Mouse (Mus musculus) forebrain, postnatal 0 days (tissue): ENCODE data around the gene Cmklr1. TPM values are rescaled to one million over a fixed set of nuclear protein-coding genes. Genes with fewer than 3 reads are reported as not detected.

Experiments used
- ATAC-seq: fragments of 200-750 bp; cut with Nextera tagmentation; 2 replicates; pipeline ENCODE4 v1.8.0; 2017; ENCODE audit warnings: mild to moderate bottlenecking, moderate library complexity
- DNase-seq: peaks from one replicate; pipeline ENCODE4 v3.0.0-alpha.2; 2015
- H3K27ac ChIP-seq: fragments of 300-500 bp; sonication (generic); 2 replicates; pipeline ENCODE4 v1.5.1; 2014; ENCODE audit warnings: low read depth, mild to moderate bottlenecking, antibody characterized with exemption, low read length, moderate library complexity, mixed read lengths
- H3K27me3 ChIP-seq: fragments of 300-500 bp; sonication (generic); 2 replicates; pipeline ENCODE4 v1.6.1; 2014; ENCODE audit warnings: mild to moderate bottlenecking, low read length, mixed read lengths; ENCODE audit not compliant: insufficient read depth
- H3K36me3 ChIP-seq: fragments of 300-500 bp; sonication (generic); 2 replicates; pipeline ENCODE4 v1.6.1; 2014; ENCODE audit warnings: mild to moderate bottlenecking, moderate library complexity; ENCODE audit not compliant: insufficient read depth
- H3K4me1 ChIP-seq: fragments of 300-500 bp; sonication (generic); 2 replicates; pipeline ENCODE4 v1.6.1; 2014; ENCODE audit warnings: antibody characterized with exemption; ENCODE audit not compliant: insufficient read depth
- H3K4me2 ChIP-seq: fragments of 300-500 bp; sonication (generic); 2 replicates; pipeline ENCODE4 v1.6.1; 2014; ENCODE audit warnings: low read depth, mild to moderate bottlenecking, moderate library complexity
- H3K4me3 ChIP-seq: fragments of 300-500 bp; sonication (generic); 2 replicates; pipeline ENCODE4 v1.5.1; 2014; ENCODE audit warnings: low read depth, low read length, mixed read lengths
- H3K9ac ChIP-seq: fragments of 300-500 bp; sonication (generic); 2 replicates; pipeline ENCODE4 v1.6.1; 2014; ENCODE audit warnings: mild to moderate bottlenecking
- H3K9me3 ChIP-seq: fragments of 300-500 bp; sonication (generic); 2 replicates; pipeline ENCODE4 v1.6.1; 2016; ENCODE audit warnings: low read length
- CTCF ChIP-seq: sonication (generic); IDR thresholded peaks from 2 replicates; pipeline ENCODE4 v1.5.1; 2016; ENCODE audit warnings: antibody characterized with exemption, control low read depth, low read depth
- WGBS: fragments of 180-500 bp; shearing (Covaris S2); extraction: QIAGEN DNeasy Blood & Tissue Kit; methylation state at CpG from one replicate; pipeline ENCODE4 v1.1.7; 2014; 5-methylcytosine and 5-hydroxymethylcytosine counted together
- polyA plus RNA-seq: library from polyadenylated mRNA; unstranded; fragments of >200 nt; fragmentation: Nextera tagmentation; extraction: Ambion mirVana; gene quantifications from 2 replicates; pipeline ENCODE4 v1.2.1, GENCODE M21; 2015
- total RNA-seq: library from RNA; depleted of rRNA; stranded (reverse); fragments of >200 nt; gene quantifications from 2 replicates; pipeline ENCODE4 v1.2.3, GENCODE M21; 2014

Cmklr1 gene
- total and polyA plus RNA-seq, 2 experiments from 2014 or later: 1.4 to 2.7 TPM

DNA sequence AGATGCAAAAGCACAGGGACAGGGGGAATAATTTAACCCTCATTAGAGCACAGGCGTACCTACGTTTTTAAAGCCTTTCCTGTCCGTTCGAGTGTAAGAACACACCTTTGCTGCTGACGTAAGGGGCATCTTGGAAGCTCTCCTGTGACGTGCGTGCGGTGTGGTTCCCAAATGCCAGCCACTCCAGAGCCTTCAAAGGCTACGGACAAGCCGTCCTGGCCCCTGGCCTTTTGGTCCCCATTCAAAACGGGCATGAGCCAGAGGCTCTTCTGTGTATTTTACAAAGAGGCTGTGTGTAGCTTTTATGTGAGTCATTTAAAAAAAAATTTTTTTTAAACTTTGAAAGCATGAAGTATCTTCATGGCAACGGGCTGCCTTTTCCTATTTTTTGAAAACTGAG is 4.6 kb upstream of the Cmklr1 start:
- 78% methylated on average over 12 of the region's 12 CpGs for WGBS
- ATAC-seq (no peak), DNase-seq (no peak)
- H3K9me3 ChIP-seq: no peaks in the 10 kb centered on the region
- no peak overlapping the region for H3K9ac ChIP-seq
- H3K27ac ChIP-seq: no peak overlapping the region
- H3K36me3 ChIP-seq: no peaks in the 10 kb centered on the region
- H3K4me3 ChIP-seq: no peak overlapping the region
- no peak for TF ChIP-seq CTCF
- no peaks in the 10 kb centered on the region for H3K4me1 ChIP-seq
- peaks cover under 1% of the 10 kb centered on the region; the same call in 1 of the 2 replicates for H3K27me3 ChIP-seq
- no peak overlapping the region for H3K4me2 ChIP-seq

GRCm38 (mm10) chr5:113654206-113654605 is 4.0 kb upstream of the Cmklr1 start:
- ATAC-seq (no peak), DNase-seq (no peak)
- H3K4me3 ChIP-seq: no peak overlapping the region
- H3K4me1 ChIP-seq: no peaks in the 10 kb centered on the region
- H3K9me3 ChIP-seq: no peaks in the 10 kb centered on the region
- peaks cover 2% of the 10 kb centered on the region; the same call in 1 of the 2 replicates for H3K27me3 ChIP-seq
- 79% methylated on average over 11 of the region's 11 CpGs for WGBS
- no peak overlapping the region for H3K9ac ChIP-seq
- TF ChIP-seq CTCF: no peak
- no peak overlapping the region for H3K27ac ChIP-seq
- H3K36me3 ChIP-seq: no peaks in the 10 kb centered on the region
- no peak overlapping the region for H3K4me2 ChIP-seq

DNA sequence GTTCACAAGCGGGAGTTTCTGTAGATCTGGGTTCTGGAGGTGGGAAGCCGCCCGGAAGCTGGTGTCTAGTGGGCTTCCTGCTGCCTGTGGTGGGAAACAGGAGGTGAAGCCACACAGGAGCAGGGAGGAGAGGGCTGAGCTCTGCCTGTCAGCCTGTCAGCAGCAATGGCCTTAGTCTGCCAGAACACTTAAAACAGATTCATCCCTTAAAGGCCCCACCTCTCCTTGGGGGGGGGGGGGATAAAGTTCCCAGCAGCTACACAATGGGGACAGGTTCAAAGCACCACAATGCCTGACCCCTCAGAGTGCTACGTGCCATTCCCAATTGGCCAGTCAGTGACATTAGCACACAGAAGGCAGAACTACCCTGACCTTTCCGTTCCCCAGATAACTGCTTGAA is 2.0 kb upstream of the Cmklr1 start:
- H3K36me3 ChIP-seq: no peaks in the 10 kb centered on the region
- WGBS: 32% methylated on average over 5 of the region's 5 CpGs
- TF ChIP-seq CTCF: no peak
- no peak overlapping the region for H3K27ac ChIP-seq
- no peaks in the 10 kb centered on the region for H3K9me3 ChIP-seq
- no peaks in the 10 kb centered on the region for H3K4me1 ChIP-seq
- H3K4me3 ChIP-seq: no peak overlapping the region
- H3K9ac ChIP-seq: no peak overlapping the region
- no peak for ATAC-seq
- no peak for DNase-seq
- H3K27me3 ChIP-seq: peaks cover 2% of the 10 kb centered on the region; the same call in 1 of the 2 replicates
- no peak overlapping the region for H3K4me2 ChIP-seq

GRCm38 (mm10) chr5:113648647-113649211 is 1.5 kb downstream of the Cmklr1 start:
- Histone ChIP-seq H3K9ac (no peak overlapping the region), H3K4me1 (no peaks in the 10 kb centered on the region), H3K36me3 (no peaks in the 10 kb centered on the region), H3K4me2 (no peak overlapping the region), H3K27me3 (peaks cover 2% of the 10 kb centered on the region; the same call in 1 of the 2 replicates), H3K27ac (no peak overlapping the region), H3K9me3 (no peaks in the 10 kb centered on the region), H3K4me3 (no peak overlapping the region)
- no peak for DNase-seq
- TF ChIP-seq CTCF: no peak
- 72% methylated on average over 5 of the region's 5 CpGs for WGBS
- ATAC-seq: no peak

DNA sequence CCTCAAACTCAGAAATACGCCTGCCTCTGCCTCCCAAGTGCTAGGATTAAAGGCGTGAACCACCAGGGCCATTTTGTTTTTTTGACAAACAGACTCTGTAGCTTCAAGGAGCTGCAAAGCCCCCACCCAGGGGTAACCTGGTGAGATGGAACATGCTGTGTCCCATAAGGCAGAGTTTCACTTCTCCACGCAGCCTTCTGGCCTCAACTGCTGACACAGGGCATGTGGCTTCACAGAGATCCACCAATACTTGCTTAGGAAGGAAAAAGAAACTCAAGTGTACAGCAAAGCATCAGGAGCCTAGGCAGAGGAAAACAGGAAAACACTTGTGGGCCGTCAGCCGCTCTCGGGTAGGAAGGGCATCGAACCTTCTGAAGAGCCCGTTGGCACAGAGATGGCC is 3.1 kb downstream of the Cmklr1 start:
- no peak for TF ChIP-seq CTCF
- Histone ChIP-seq H3K4me3 (no peak overlapping the region), H3K27me3 (peaks cover 2% of the 10 kb centered on the region; the same call in 1 of the 2 replicates), H3K9ac (no peak overlapping the region), H3K4me1 (0 out of 2 replicates have a peak, but pooled peaks cover 5% of the 10 kb centered on the region), H3K9me3 (no peaks in the 10 kb centered on the region), H3K27ac (no peak overlapping the region), H3K36me3 (no peaks in the 10 kb centered on the region), H3K4me2 (no peak overlapping the region)
- ATAC-seq (no peak), DNase-seq (no peak)
- WGBS: 93% methylated on average over 8 of the region's 8 CpGs

DNA sequence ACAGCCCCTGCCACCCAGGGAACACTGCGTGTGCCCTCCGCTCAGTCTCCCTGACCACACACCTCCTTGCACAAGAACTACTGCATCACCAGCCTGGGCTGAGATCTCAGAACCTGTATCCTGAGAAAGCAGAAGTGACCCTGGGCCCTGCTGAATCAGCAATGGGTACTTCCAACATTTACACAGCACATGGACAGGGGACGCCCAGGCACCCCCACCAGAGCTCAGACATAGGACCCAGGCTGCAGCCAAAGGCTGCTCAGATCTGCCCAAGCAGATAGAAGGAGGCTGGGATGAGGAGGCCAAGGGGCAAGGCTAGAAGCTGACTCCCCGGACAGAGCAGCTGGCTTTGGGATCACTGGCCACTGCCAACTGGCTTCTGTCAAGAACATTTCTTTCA is 5.7 kb downstream of the Cmklr1 start:
- no peak for DNase-seq
- Histone ChIP-seq H3K4me3 (no peak overlapping the region), H3K27ac (no peak overlapping the region), H3K4me1 (0 out of 2 replicates have a peak, but pooled peaks cover 5% of the 10 kb centered on the region), H3K9me3 (no peaks in the 10 kb centered on the region), H3K4me2 (no peak overlapping the region), H3K36me3 (no peaks in the 10 kb centered on the region), H3K27me3 (no peaks in the 10 kb centered on the region), H3K9ac (no peak overlapping the region)
- no peak for ATAC-seq
- TF ChIP-seq CTCF: no peak
- 82% methylated on average over 4 of the region's 4 CpGs for WGBS

DNA sequence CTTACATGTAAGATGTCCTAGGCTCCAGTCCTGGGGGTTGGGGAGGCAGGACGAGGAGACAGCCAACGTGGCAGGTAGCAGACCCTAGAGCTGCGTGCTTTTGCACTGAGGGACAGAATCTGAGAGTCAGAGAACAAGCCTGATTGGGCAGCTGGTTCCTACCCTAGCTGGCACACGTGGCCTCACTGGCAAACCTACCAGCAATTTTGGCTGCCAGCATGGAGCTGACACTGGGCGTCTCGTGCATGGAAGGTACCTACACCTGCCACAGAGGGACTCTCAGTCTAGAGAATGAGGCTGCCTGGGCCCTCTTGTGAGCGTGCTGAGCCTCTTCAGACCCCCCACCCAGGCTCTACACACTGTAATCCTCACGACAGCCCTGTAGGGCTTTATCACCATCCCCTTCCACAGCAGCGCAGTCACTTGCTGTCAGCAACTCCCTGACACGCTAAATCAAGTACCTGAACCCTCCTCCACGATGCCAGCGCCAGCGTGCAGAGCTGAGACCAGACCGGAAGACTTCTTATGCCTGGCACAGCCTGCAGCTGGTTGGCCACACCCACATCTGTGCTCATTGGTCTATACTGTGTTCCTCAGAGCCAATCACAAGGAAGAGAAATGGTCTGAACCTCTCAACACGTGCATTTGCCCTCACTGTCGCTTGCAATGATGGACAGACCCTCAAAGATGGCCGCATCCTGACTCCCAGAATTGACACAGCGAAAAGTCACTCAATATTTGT is 6.9 kb downstream of the Cmklr1 start:
- H3K4me1 ChIP-seq: 0 out of 2 replicates have a peak, but pooled peaks cover 5% of the 10 kb centered on the region
- ATAC-seq (peak; percentile 99), DNase-seq (peak; percentile 84)
- H3K36me3 ChIP-seq: no peaks in the 10 kb centered on the region
- no peak for TF ChIP-seq CTCF
- 39% methylated on average over 18 of the region's 18 CpGs for WGBS
- no peaks in the 10 kb centered on the region for H3K9me3 ChIP-seq
- 0 out of 2 replicates have a peak overlapping the region, but pooled peaks have one; percentile 6 for H3K9ac ChIP-seq
- H3K4me2 ChIP-seq: peak overlapping the region; percentile 41
- no peaks in the 10 kb centered on the region for H3K27me3 ChIP-seq
- 0 out of 2 replicates have a peak overlapping the region, but pooled peaks have one; percentile 4 for H3K4me3 ChIP-seq
- H3K27ac ChIP-seq: no peak overlapping the region
